Mouse (Mus musculus): ENCODE results near the gene Pou6f1. TPM values are rescaled to one million over a fixed set of nuclear protein-coding genes. Genes with fewer than 3 reads are reported as not detected.
A peak's percentile ranks its signal among the peaks of the same experiment; 100 is the strongest.
"Not testable (repeated sequence)": the region's sequence is repeated elsewhere in the genome, so short reads cannot be mapped to it uniquely, and the experiment has no call there.

Pou6f1 gene
- polyA plus RNA-seq, 1 experiment from 2014 or later, result 43.0 TPM

DNA sequence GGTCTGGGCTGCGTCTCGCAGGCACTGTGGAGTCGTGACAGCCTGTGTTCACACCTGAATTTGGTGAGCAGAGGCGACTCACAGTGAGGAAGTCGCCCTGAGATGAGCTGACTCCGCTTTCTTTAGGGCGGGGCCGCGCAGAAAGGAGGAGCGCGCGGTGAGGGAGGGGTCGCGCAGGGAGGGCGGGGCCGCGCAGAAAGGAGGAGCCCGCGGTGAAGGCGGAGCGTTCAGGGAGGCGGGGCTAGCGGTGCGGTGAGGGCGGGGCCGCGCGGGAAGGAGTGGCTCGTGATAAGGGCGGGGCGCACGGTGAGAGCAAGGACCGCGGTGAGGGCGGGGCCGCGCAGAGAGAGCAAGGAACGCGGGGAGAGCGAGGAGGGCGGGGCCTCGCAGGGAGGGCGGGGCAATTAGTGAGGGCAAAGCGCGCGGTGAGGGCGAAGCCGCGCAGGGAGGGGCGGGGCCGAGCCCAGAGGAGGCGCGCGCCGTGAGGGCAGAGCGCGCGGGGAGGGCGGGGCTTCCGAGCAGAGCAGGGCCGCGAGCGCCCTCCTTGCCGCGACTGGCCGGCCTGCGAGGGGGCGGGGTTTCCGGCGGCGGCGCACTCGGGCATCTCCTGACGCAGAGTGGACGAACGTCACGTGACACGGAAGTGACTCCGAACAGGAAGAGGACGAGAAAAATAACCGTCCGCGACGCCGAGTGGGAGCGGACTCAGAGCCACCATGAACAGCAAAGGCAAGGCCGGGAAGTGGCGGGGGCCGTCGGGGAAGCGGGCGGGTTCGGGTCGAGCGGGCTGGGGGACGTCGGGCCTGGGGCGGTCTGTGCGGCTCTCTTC, 15.4 kb upstream of the Pou6f1 start, which contains the start of gene Dazap2:
TSS of gene Dazap2 (plus strand) at position 354 of the 829 bp plus-strand sequence.
- peak; percentile 89 for ATAC-seq (replicated peaks)
- peak within 1 kb of the TSS; percentile 88 for H3K4me2 ChIP-seq
- no peaks in the 10 kb centered on the region for H3K27me3 ChIP-seq (replicated peaks)
- peak within 1 kb of the TSS; percentile 90 for H3K9ac ChIP-seq
- WGBS, result under 1% methylated on average over 88 of the region's 99 CpGs
- peaks cover 11% of the 10 kb centered on the region for H3K36me3 ChIP-seq (replicated peaks)
- H3K4me1 ChIP-seq, result peaks cover 25% of the 10 kb centered on the region
- no peaks in the 10 kb centered on the region for H3K9me3 ChIP-seq
- peak within 1 kb of the TSS; percentile 95 for H3K4me3 ChIP-seq
- peak within 1 kb of the TSS; percentile 98 for H3K27ac ChIP-seq

DNA sequence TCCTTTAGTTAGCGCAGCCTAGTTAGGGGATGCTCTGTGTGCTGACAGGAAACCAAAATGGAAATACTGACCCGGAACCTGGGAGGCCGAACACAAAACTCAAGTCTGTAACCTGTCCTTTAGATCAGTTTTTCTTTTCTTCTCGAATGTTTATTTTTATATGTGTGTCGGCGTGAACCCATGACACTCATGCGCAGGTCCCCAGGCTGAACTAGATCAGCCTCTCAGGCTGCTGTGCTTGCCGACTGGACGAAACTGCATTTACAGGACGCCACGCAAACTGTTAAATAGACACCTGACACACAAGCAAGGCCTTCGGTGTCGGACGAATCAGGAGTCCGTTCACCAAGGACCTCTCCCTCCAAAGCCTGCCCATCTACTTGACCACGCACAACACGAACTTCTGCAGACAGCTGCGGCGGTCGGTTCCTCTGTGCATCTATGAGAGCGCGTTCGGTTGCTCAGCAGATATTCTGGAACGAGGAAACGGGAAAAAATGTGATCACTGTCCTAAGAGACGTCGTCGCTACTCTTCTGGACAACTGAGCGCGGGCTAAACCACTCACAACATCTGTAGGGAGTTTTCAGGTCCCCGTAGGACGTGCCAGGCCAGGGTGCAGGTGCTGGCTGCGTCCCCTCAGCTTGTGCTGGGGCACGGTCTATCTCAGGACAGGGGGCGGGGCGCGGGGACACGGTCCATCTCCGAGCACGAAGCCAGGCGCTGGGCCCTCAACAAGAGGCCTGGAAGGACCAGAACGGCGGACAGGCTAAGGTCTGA, 14.6 kb upstream of the Pou6f1 start:
- no peaks in the 10 kb centered on the region for H3K27me3 ChIP-seq (replicated peaks)
- peak overlapping the region; percentile 95 for H3K4me3 ChIP-seq
- H3K9ac ChIP-seq, result peak overlapping the region; percentile 90
- peak overlapping the region; percentile 88 for H3K4me2 ChIP-seq
- no peaks in the 10 kb centered on the region for H3K9me3 ChIP-seq
- H3K36me3 ChIP-seq (replicated peaks), result peaks cover 9% of the 10 kb centered on the region
- H3K4me1 ChIP-seq, result peaks cover 26% of the 10 kb centered on the region
- H3K27ac ChIP-seq, result peak overlapping the region; percentile 98
- 10% methylated on average over 43 of the region's 43 CpGs for WGBS
- ATAC-seq (replicated peaks), result peak; percentile 5

DNA sequence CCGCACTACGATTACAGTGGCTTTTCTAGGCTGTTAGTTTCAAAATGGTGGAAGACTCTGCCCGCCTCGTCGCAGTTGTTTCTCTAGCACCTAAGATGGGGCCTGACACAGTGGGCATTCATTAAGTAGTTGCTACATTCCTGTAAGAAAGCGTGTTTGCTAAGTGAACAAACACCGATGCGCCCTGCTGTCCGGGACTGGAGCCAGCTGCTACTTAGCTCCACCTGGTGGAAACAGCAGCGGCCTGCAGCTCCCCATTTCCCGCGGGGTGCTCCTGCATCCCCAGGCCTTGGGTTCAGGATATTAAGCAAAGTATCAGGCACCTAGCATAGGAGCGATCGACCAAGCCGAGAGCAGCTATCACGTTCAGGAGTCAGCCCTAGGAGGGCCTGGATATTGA, 13.8 kb upstream of the Pou6f1 start:
- Histone ChIP-seq H3K27me3 (replicated peaks) (no peaks in the 10 kb centered on the region), H3K9me3 (no peaks in the 10 kb centered on the region), H3K4me2 (peak overlapping the region; percentile 36), H3K36me3 (replicated peaks) (peaks cover 5% of the 10 kb centered on the region), H3K4me3 (0 out of 2 replicates have a peak overlapping the region, but pooled peaks have one; percentile 14), H3K9ac (no peak overlapping the region), H3K4me1 (peaks cover 28% of the 10 kb centered on the region), H3K27ac (no peak overlapping the region)
- 10% methylated on average over 16 of the region's 16 CpGs for WGBS
- no peak for ATAC-seq (replicated peaks)

DNA sequence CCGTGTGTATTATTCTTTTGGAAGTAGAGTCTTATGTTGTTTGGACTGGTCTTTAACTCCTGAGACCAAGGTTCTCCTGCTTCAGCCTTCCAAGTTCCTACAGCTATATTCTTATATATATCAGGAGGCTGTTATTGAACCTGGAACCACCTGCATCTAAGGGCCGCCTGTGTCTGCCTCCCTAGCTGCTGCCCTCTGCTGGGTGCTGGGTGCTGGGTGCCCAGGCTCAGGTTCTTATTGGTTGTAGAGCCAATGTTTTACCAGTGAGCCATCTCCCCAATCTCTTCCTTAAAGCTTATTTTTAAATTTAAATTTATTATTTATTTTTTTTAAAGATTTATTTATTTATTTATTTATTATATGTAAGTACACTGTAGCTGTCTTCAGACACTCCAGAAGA, 12.6 kb upstream of the Pou6f1 start:
- no peak overlapping the region for H3K9ac ChIP-seq
- H3K9me3 ChIP-seq, result no peaks in the 10 kb centered on the region
- no peak for ATAC-seq (replicated peaks)
- peaks cover 28% of the 10 kb centered on the region for H3K4me1 ChIP-seq
- H3K27me3 ChIP-seq (replicated peaks), result no peaks in the 10 kb centered on the region
- 77% methylated on average over 2 of the region's 2 CpGs for WGBS
- no peak overlapping the region for H3K27ac ChIP-seq
- H3K4me3 ChIP-seq, result no peak overlapping the region
- no peaks in the 10 kb centered on the region for H3K36me3 ChIP-seq (replicated peaks)
- H3K4me2 ChIP-seq, result no peak overlapping the region

DNA sequence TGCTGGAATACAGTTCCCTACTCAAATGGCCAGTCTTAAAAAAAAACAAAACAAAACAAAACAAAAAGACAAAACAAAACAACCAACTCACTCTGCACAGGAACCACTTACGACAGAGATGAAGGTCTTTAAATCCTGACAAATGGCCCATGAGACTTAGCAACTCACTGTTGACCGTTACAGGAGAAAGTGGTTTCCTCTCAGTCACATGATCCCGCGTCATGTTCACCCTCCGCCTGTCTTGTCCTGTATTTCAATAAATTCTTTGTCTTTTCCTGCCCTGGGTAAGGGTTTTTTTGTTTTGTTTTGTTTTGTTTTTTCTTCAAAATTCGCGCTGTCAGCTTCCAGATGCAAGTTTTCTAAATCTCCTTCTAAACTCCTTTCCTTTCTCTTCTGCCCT, 12.2 kb upstream of the Pou6f1 start:
- Histone ChIP-seq H3K4me2 (no peak overlapping the region), H3K27ac (no peak overlapping the region), H3K9ac (no peak overlapping the region), H3K4me1 (peaks cover 26% of the 10 kb centered on the region), H3K9me3 (no peaks in the 10 kb centered on the region), H3K27me3 (replicated peaks) (no peaks in the 10 kb centered on the region), H3K36me3 (replicated peaks) (no peaks in the 10 kb centered on the region), H3K4me3 (no peak overlapping the region)
- ATAC-seq (replicated peaks), result no peak
- WGBS, result 89% methylated on average over 7 of the region's 7 CpGs

DNA sequence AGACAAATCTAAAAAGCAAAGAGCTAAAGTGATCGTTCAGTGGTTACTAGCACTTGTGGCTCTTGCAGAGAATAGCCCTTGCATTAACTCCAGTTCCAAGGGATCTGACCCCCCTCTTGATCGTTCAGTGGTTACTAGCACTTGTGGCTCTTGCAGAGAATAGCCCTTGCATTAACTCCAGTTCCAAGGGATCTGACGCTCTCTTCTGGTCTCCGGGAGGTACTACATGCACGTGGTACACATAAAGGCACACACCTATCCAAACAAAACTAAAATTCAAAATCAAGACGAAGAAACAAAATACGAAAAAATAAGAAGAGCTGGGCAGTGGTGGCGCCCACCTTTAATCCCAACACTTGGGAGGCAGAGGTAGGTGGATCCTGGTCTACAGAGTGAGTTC, 6.9 kb upstream of the Pou6f1 start:
- not testable (repeated sequence) for H3K4me2 ChIP-seq, H3K9ac ChIP-seq
- WGBS, result 94% methylated on average over 8 of the region's 8 CpGs

DNA sequence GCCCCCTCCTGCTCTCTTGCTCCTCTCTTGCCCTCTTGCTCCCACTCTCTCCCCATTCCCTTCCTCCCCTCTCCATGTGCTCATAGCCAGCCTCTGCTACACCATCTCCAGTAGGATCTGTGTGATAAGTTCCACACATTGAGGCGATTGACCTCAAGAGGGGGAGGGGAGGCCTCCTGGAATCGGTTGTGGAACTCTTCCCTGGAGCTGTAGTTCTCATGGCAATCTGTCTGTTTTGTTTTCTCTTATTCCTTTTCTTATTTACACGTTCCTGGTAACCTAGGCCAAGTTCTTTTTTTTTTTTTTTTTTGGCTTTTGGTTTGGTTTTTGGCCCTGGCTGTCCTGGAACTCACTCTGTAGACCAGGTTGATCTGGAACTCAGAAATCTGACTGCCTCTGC, 1.9 kb upstream of the Pou6f1 start:
- H3K36me3 ChIP-seq (replicated peaks), result no peaks in the 10 kb centered on the region
- H3K9ac ChIP-seq, result no peak overlapping the region
- H3K27ac ChIP-seq, result no peak overlapping the region
- H3K4me1 ChIP-seq, result peaks cover 29% of the 10 kb centered on the region
- peaks cover 3% of the 10 kb centered on the region for H3K27me3 ChIP-seq (replicated peaks)
- WGBS, result 50% methylated on average over 3 of the region's 3 CpGs
- no peak for ATAC-seq (replicated peaks)
- H3K4me3 ChIP-seq, result no peak overlapping the region
- no peak overlapping the region for H3K4me2 ChIP-seq
- H3K9me3 ChIP-seq, result no peaks in the 10 kb centered on the region

More for the DNA sequence above, 6.9 kb upstream of the Pou6f1 start:
- not testable (repeated sequence) for ATAC-seq (replicated peaks); H3K27me3 ChIP-seq (replicated peaks); H3K36me3 ChIP-seq (replicated peaks); H3K27ac ChIP-seq; H3K9me3 ChIP-seq; H3K4me3 ChIP-seq
- H3K4me1 ChIP-seq, result peaks cover 15% of the 10 kb centered on the region

DNA sequence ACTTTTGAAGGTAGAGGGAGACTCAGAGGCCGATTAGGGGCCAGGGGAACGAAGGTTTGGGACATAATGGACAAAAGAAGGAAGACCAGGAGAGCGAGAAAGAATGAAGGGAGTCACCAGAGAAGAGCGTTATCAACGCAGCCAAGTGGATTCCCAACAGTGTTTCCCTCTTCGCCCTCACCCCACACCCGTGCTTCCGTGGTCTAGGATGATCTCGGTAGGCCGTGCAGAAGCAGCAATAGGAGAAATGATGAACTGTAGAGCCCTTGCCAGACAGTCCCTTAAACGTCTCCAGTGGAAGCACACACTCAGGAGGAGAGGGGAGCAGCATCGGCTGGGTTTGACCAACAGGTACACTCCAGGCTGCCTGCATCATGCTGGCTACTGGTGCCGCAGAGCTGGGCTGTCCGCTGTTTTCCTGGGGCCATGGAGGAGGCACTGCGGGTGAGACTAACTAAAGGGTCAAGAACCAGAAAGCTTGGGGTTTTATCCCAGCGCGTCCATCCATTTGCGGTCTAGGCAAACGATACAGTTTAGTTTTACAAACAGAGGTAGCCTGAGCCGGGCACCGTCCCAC, 1.0 kb upstream of the Pou6f1 start:
- WGBS, result 21% methylated on average over 21 of the region's 21 CpGs

DNA sequence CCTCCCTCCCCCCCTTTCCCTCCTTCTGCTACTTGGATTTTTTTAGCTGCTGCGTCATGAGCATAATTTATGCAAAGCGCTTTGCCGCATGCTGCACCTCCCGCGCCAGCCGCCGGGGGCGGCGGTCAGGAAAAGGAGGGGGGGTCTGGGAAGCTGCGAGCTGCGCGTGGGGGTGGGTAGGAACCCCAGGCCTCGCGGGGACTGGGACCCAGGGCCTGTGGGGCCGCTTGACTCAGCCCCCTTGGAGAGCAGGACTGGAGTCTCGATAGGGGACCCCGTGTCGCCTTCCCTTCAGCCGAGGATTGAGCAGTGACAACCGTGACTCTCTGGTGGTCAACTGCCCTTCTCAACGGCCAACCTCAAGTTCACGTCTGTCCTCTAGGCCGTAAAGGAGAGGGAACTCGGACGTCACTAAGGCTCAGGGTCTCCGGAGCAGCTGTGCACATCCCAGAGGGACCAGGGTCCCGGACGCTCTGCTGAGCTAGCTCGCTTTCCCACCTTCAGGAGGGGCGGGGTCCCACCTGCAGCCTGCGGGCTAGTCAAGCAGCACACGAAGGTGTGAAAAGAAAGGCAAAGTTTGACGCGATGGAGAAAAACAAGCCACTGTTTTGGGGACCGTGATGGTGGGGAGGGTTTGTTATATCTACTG, 387 bp upstream of the Pou6f1 start:
- Histone ChIP-seq H3K4me2 (peak overlapping the region; percentile 76), H3K9me3 (no peaks in the 10 kb centered on the region), H3K36me3 (replicated peaks) (no peaks in the 10 kb centered on the region), H3K9ac (peak overlapping the region; percentile 86), H3K4me3 (peak overlapping the region; percentile 86), H3K27ac (peak overlapping the region; percentile 89), H3K27me3 (replicated peaks) (peaks cover 3% of the 10 kb centered on the region), H3K4me1 (peaks cover 23% of the 10 kb centered on the region)
- 2% methylated on average over 35 of the region's 35 CpGs for whole genome bisulfite sequencing
- peak; percentile 46 for ATAC-seq (replicated peaks)

More for the DNA sequence above, 1.0 kb upstream of the Pou6f1 start:
- Histone ChIP-seq H3K27me3 (replicated peaks) (peaks cover 3% of the 10 kb centered on the region), H3K9me3 (no peaks in the 10 kb centered on the region), H3K36me3 (replicated peaks) (no peaks in the 10 kb centered on the region), H3K4me1 (peaks cover 29% of the 10 kb centered on the region), H3K4me3 (peak overlapping the region; percentile 86; the same call in 1 of the 2 replicates), H3K27ac (no peak overlapping the region), H3K4me2 (peak overlapping the region; percentile 76), H3K9ac (no peak overlapping the region)
- ATAC-seq (replicated peaks), result no peak

DNA sequence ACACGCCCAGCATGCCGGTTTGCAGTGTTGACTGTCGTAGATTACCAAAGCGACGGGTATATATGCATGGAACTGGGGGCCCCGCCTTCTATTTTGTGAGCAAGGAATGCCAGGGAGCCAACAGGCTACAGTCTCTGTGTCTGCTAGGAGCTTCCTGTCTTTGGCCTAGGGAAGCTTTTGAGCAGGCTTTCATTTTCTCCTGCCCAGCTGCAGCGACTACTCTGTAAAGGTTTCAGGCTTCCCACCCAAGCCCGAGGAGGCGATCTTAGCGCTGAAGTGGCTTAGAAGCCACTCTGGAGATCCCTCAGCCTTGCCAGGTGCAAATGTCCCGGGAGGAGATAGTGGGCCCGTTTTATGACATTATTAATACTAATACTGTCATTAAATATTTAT, 905 bp downstream of the Pou6f1 start:
- H3K9me3 ChIP-seq, result no peaks in the 10 kb centered on the region
- peak; percentile 72 for ATAC-seq (replicated peaks)
- H3K27me3 ChIP-seq (replicated peaks), result peaks cover 3% of the 10 kb centered on the region
- H3K9ac ChIP-seq, result peak overlapping the region; percentile 86
- H3K4me1 ChIP-seq, result peaks cover 16% of the 10 kb centered on the region
- no peaks in the 10 kb centered on the region for H3K36me3 ChIP-seq (replicated peaks)
- WGBS, result under 1% methylated on average over 12 of the region's 12 CpGs
- H3K4me2 ChIP-seq, result peak overlapping the region; percentile 76
- peak overlapping the region; percentile 86 for H3K4me3 ChIP-seq
- H3K27ac ChIP-seq, result peak overlapping the region; percentile 89

DNA sequence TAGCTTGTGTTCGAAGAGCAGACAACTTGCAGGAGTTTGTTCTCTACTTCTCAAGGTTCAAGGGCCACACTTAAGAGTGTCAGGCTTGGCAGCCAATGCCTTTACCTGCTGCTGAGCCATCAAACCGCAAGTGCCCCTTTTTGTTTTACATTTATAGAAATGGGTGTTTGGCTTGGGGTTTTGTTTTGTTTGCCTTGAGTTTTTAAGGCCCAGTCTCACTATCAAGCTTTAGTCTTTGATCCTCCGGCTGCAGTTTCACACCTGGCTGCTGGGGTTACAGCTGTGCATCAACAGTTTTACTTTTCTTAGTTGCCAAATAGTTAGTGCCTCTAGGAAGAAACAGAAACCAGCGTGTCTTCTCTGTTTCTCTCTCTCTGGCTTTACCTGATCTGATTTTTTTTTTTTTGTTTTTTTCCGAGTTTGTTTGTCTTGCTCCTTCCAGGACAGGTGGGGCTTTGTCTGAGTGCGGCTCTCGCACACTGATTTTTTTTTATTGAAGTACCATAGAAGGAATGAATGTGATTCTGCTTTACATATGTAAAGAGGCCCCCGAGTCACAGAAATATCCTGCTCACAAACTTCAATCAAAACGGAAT, 1.4 kb downstream of the Pou6f1 start:
- WGBS, result 25% methylated on average over 9 of the region's 9 CpGs
- H3K27me3 ChIP-seq (replicated peaks), result peaks cover 3% of the 10 kb centered on the region
- H3K4me1 ChIP-seq, result peaks cover 16% of the 10 kb centered on the region
- H3K4me3 ChIP-seq, result peak overlapping the region; percentile 86
- H3K27ac ChIP-seq, result peak overlapping the region; percentile 89
- no peaks in the 10 kb centered on the region for H3K36me3 ChIP-seq (replicated peaks)
- peak overlapping the region; percentile 86 for H3K9ac ChIP-seq
- H3K9me3 ChIP-seq, result no peaks in the 10 kb centered on the region
- peak overlapping the region; percentile 76 for H3K4me2 ChIP-seq
- no peak for ATAC-seq (replicated peaks)
